Mouse (Mus musculus) left cerebral cortex, adult 11 months (tissue): ENCODE results near the gene Nfkbiz.

Source experiments
- DNase-seq: peaks from one replicate; pipeline ENCODE4 v3.0.0; 2022; ENCODE audit warnings: low spot score

The Nfkbiz gene

GRCm38 (mm10) chr16:55832040-55832439 is 6.7 kb downstream of the Nfkbiz start:
- no peak for DNase-seq

DNA sequence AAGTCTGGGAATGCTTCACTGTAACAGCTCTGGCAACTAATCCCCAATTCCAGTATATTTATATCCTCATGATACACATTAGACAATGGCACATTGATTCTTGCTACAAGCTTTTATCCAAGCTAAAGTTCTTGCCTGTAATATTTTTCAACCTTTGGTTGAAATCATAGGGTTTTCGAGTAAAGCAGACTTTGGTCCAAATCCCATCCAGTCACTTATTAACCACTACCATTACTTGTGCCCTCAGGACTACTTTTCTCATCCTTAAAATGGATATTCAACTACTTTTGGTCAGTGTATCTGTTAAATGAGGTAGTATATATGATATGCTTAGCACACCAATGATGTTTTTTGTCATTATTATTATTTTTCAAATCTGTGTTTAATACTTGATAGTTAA is 7.2 kb downstream of the Nfkbiz start:
- DNase-seq: no peak

DNA sequence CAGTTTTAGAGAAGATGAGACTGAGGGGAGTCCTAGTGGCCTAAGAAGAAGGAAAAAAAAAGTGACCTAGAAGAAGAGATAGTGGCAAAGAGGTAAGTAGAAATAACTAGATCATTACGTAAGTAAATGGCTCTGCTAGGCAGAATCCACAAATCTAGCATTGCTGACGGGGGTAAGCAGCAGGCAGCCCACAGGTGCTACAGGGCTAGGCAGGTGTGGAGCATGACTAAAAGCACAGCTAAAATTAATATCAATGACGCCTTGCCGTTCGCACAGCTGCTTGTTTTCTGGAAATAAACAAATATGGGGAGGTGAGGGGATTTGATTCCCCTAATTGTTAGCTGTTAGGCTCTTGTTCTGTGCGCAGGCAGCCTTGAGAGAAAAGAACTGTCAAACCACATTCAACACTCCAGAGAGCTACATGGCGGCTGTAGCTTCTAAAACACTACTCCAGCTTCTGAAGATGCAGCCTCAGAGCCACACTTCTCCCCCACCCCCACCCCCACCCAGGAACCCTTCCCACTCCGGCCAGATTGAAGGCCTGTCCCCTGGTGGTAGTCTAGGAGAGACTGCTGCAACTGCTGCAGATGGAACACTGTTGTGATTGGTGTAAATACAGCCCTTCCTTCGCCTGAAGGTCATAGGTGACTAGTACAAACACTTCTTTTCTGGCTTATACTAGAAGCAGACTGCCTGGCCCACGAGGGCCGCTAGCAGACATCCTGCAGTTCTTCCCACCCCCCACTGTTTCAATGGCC is 15.1 kb downstream of the Nfkbiz start:
- DNase-seq: no peak

DNA sequence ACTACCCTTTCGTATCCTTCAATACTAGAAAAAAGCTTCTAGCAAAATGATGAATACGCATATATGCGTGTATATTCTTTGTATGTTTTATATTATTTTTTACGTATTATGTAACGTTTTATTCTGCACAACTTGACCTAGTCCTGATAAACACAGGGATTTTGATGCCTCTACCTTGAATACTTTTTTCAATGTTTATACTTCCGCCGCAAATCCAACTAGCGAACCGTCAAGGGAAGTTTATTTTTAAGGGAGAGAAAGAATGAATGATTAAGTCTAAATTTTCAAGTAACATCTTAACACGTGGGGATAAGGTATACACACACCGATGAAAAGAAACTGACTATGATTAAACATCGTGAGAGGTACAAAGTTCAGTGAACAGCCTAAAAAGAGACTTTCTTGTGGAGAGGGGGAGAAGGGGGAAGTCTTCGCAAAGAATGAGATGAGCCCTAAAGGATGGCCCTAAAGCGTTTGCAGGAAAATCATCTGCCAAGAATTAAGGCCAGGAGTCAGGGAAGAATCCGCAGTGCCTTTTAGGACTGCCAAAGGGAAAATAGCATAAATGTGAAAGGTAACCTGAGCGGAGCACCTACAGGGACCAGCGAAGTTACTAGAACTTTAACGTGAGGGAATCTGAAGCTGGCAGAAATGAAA is 15.8 kb downstream of the Nfkbiz start:
- DNase-seq: no peak

DNA sequence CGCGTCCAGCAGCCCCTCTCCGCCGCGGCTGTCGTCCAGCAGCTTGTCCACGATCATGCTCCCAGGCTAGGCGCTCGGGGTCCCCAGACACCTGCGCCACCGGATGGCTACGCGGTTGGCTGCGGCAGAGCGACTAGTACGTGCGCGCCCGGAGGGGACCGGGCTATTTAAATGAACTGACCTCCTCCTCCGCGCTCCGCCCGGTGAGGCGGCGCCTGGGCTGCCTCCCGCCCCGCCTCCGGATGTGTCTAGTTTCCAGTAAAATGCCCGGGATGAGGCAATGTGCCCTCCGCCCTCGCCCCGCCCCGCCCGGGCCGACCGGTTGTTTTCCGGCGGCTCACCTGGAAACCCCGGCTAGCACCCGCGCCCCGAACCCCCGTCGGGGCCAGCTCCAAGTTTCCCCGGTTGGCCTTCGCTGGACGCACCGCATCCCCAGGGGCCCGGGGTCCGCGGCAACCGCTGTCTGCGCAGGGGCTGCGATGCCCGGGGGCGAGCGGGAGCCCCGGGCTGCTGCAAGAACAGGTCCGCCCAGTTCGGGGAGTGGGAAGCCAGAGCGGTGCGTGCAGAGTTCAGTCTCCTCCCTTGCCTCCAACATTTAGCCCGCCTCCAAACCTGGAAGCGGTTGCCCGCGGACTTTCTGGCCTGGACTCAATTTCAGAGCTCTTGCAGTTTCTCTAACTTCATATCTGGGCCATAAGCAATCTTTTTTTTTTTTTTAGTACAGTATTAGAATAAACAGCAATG is 16.5 kb downstream of the Nfkbiz start:
- peak; percentile 78 for DNase-seq

- DNase-seq: no peak
Observed at GRCm38 (mm10) chr16:55821571-55821981, 17.1 kb downstream of the Nfkbiz start.

GRCm38 (mm10) chr16:55820916-55821570 is 17.7 kb downstream of the Nfkbiz start:
- no peak for DNase-seq

- DNase-seq: no peak
Observed at GRCm38 (mm10) chr16:55820161-55820915, 18.4 kb downstream of the Nfkbiz start.

GRCm38 (mm10) chr16:55819186-55819861 is 19.4 kb downstream of the Nfkbiz start:
- no peak for DNase-seq

GRCm38 (mm10) chr16:55817717-55818515 is 20.8 kb downstream of the Nfkbiz start:
- no peak for DNase-seq

DNA sequence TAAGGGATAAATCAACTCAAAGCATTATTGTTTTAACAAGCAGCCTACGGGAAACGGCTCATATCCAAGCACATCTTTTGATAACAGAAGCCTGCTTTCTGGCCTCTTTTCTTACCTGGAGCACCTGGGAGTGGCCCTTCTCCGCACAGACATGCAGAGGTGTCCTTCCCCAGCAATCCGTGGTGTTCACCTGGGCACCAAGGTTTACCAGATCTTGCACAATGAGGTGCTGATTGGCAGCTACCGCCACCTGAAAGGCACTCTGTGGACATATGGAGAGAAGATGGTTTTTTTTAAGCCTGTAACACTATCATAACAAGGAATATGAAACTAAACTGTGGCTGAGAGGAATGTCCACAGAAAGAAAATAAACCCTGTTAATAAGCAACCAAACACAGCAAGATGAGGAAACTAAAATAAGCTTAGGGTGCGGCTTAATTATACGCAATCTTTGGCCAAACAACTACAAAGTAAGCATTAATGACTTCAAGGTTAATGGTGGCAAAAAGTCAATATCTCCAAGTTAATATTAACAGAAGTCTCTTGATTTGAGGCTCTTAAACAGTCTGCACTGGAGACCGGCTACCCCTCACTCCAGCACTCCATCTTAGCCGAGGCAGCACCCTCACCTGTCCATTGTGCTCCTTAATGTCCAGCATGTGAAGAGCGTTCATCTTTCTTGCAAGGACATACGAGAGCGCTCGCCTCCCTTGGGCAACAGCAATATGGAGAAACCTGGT is 22.3 kb downstream of the Nfkbiz start:
- DNase-seq: no peak

DNA sequence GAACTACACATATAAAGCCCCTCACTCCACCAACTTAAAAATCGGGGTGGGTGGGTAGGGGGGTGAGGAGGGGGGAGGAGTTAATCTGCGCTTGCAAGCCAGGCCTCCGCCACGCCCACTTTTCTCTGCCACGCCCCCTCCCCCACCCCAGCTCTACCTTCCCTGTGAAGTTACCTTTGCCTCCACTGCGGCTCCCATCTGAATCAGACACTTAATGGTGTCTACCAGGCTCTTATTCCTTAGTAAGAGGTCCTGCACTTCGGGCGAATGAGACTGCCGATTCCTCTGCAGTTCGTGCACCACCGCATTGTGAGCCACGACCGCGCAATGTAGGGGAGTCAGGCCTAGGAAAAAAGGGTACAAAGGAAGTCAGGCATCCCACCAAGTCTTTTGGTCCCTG is 23.2 kb downstream of the Nfkbiz start:
- no peak for DNase-seq

DNA sequence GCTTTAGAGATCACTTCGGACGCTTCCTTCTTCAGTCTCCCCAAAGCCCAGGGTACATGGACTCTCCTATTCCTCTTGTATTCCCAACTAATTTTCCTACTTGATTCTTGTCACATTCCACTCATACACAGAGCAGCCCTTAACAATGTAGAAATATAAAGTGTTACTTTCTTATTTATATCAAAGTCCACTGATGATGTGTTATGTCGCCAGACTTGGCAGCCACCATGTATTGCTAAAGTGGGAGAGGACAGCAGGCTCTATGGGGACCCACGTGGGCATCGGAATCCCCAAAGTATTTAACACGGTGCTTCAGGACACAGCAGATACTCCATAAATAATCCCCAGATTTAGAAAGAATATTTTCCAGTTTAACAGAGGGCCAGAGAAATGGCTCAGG is 24.0 kb downstream of the Nfkbiz start:
- no peak for DNase-seq

DNA sequence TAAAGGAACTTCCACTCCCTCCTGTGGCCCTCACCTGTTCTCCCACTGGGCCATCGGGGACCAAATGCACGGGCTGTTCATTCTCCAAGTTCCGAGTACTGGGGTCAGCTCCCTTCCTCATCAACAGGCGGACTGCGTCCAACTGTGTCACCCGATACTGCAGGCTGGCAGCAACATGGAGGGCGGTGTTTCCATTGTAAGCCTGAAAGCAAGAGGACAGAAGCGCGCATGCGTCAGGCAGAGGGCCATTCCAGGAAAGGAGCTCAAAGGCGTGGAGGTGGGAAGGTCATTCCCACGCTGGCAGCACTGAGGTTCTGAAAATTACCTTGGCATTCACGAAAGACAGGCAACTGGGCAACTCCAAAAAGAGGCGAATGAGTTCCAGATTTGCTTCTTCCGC is 24.8 kb downstream of the Nfkbiz start:
- no peak for DNase-seq

DNA sequence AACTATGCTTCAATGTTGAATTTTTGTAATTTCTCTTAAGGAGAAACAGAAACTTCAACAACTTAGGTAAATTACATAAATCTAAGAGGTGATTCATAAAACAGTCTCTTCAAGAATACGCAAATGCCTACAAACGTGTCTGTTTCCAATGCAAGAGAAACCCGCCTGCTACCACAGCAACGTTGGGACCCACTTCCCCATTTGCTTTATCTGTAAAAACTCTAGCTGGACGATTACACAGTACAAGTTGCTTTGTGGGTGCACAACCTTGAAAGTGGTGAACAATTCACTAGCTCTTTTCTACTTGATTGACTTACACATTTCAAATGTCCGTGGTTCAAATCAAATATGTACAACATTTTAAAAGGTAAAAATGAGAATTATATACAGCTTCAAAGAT is 26.9 kb downstream of the Nfkbiz start:
- no peak for DNase-seq

GRCm38 (mm10) chr16:55809779-55810514 is 28.8 kb downstream of the Nfkbiz start:
- no peak for DNase-seq

DNA sequence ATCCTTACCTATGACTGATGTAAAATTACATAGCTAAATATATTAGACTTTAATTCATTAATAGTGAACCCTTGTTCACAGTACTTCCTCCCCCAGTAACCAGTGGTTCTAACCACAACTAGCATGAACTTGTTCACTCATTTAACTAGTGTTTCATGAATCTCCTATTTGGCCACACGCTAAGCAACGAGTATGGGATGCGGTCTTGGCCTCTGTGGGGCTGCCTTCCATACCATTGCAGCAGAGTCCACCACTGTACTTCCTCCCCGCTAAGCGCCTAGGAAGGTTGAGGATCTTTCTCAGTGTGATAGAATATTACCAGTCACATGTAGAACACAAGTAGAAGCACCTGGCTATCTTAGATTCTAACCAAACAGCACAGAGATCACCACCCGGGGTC is 29.4 kb downstream of the Nfkbiz start:
- DNase-seq: no peak

DNA sequence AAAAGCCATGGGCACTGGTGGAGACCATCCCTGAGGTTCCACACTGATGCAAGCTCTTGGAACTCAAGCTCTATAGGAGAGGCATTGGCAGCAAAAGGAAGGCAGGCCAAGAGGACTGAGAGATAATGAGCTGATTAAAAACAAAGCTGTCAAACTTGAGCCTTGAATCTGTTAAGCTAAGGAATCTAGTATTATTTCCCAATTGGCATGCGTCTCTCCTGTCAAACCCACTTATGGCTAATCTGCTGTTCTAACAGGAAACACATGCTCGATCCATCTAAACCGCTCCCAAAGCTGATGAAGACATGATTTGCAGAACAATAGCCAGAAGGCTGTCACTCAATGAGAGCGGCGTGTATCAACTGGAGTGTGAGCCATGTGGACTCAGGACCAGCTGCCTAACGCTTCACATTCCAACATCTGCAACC is 31.2 kb downstream of the Nfkbiz start:
- no peak for DNase-seq

GRCm38 (mm10) chr16:55804799-55805198 is 33.9 kb downstream of the Nfkbiz start:
- no peak for DNase-seq
